Mouse (Mus musculus): ENCODE measurements around the gene Mosmo.
A peak's percentile ranks its signal among the peaks of the same experiment; 100 is the strongest.
"Not testable (repeated sequence)": the region's sequence is repeated elsewhere in the genome, so short reads cannot be mapped to it uniquely, and the experiment has no call there.

Gene Mosmo

GRCm38 (mm10) chr7:120703888-120704287 lies 26.5 kb downstream of the Mosmo start:
- DNase-seq (ENCODE audit: low spot score): no peak

- no peak for DNase-seq (ENCODE audit: low spot score)
Measured at GRCm38 (mm10) chr7:120712071-120712470, 34.7 kb downstream of the Mosmo start.

- no peak for DNase-seq (ENCODE audit: low spot score)
Measured at GRCm38 (mm10) chr7:120713225-120713624, 35.8 kb downstream of the Mosmo start.

GRCm38 (mm10) chr7:120713951-120714350 lies 36.5 kb downstream of the Mosmo start:
- not testable (repeated sequence) for DNase-seq (ENCODE audit: low spot score)

- no peak for DNase-seq (ENCODE audit: low spot score)
Measured at GRCm38 (mm10) chr7:120717261-120717660, 39.8 kb downstream of the Mosmo start.

GRCm38 (mm10) chr7:120721051-120721450 lies 43.6 kb downstream of the Mosmo start:
- no peak for DNase-seq (ENCODE audit: low spot score)

- DNase-seq (ENCODE audit: low spot score): peak; percentile 55
Measured at GRCm38 (mm10) chr7:120721456-120721855, 44.0 kb downstream of the Mosmo start.

- no peak for DNase-seq (ENCODE audit: low spot score)
Measured at GRCm38 (mm10) chr7:120722063-120722462, 44.6 kb downstream of the Mosmo start.

GRCm38 (mm10) chr7:120722839-120723278 lies 45.4 kb downstream of the Mosmo start:
- no peak for DNase-seq (ENCODE audit: low spot score)

GRCm38 (mm10) chr7:120727581-120727980 lies 50.2 kb downstream of the Mosmo start:
- DNase-seq (ENCODE audit: low spot score): peak; percentile 43

- no peak for DNase-seq (ENCODE audit: low spot score)
Measured at GRCm38 (mm10) chr7:120729635-120730034, 52.2 kb downstream of the Mosmo start.

- no peak for DNase-seq (ENCODE audit: low spot score)
Measured at GRCm38 (mm10) chr7:120732906-120733305, 55.5 kb downstream of the Mosmo start.

- DNase-seq (ENCODE audit: low spot score): no peak
Measured at GRCm38 (mm10) chr7:120739018-120739417, 61.6 kb downstream of the Mosmo start, which contains the start of gene Vwa3a. Gene Vwa3a (plus strand): TSS chr7:120739318.

- peak; percentile 18 for DNase-seq (ENCODE audit: low spot score)
Measured at GRCm38 (mm10) chr7:120739558-120740101, 62.2 kb downstream of the Mosmo start.

- DNase-seq (ENCODE audit: low spot score): peak; percentile 20
Measured at GRCm38 (mm10) chr7:120743366-120744351, 66.2 kb downstream of the Mosmo start.

GRCm38 (mm10) chr7:120744606-120745005 lies 67.2 kb downstream of the Mosmo start:
- DNase-seq (ENCODE audit: low spot score): no peak

- peak; percentile 85 for DNase-seq (ENCODE audit: low spot score)
Measured at GRCm38 (mm10) chr7:120746029-120746428, 68.6 kb downstream of the Mosmo start.

GRCm38 (mm10) chr7:120746821-120747220 lies 69.4 kb downstream of the Mosmo start:
- DNase-seq (ENCODE audit: low spot score): peak; percentile 24

GRCm38 (mm10) chr7:120748478-120748877 lies 71.1 kb downstream of the Mosmo start:
- DNase-seq (ENCODE audit: low spot score): no peak

GRCm38 (mm10) chr7:120751330-120751729 lies 73.9 kb downstream of the Mosmo start:
- DNase-seq (ENCODE audit: low spot score): no peak

GRCm38 (mm10) chr7:120751906-120752305 lies 74.5 kb downstream of the Mosmo start:
- DNase-seq (ENCODE audit: low spot score): no peak

- DNase-seq (ENCODE audit: low spot score): peak; percentile 91
Measured at GRCm38 (mm10) chr7:120754671-120755070, 77.3 kb downstream of the Mosmo start.

GRCm38 (mm10) chr7:120767369-120767768 lies 90.0 kb downstream of the Mosmo start:
- no peak for DNase-seq (ENCODE audit: low spot score)

Data from adipocyte (in vitro differentiated cells).